Mouse (Mus musculus): ENCODE measurements around the gene Loxl4.

DNA sequence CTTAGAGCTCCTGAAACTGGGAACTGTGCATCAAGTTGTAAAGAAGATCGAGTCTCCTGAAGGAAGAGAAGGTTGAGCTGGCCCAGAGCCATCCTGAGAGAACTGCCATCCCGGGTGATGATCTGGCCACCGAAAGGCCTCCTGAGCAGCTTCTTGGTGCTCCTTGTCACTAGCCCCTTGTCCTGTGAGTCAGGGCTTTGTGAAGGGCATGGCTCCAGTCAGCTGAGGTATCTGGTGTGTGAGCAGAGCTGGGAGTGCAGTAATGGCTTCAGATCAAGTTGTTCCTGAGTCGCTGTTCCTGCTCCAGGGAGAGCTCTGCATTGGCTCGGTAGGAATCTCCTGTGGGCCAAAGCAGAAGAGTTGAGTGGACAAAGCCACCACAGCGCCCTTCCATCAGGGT lies 17.5 kb downstream of the Loxl4 start:
- TF ChIP-seq POLR2A (IDR thresholded peaks at IDR 0.05; ENCODE audit: extremely low read depth, insufficient read depth, low read length) (no peak), CTCF (IDR thresholded peaks at IDR 0.05; ENCODE audit: low read depth, low read length) (no peak)

Measured in liver, adult 2 months (tissue).